27 mouse cellular contexts compared by ENCODE assay signal in the genomic region with DNA sequence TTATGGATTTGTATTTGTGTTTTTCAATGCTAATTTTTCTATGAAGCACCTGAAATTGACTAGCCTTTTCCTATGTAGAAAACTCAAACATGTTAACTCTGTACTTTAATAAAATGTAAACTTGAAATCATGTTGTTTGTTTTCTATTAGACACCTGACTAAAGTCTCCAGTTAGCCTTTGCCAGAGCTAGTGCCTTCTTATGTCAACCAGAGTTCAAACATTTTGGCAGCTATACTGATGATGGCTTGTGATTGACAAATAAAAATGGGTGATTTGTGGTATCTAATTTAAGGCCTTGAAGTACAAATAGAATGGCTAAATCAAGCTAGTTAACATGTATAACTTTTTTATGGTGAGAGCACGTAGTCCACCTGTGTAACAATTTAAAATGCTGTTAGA.
"Had no signal": no experiment of that assay in that cellular context is flagged by ENCODE, and none has a peak within 500 bp of the region (broad histone marks: within the 10 kb centered on the region; RNA-seq: fewer than 3 reads in every experiment).

No protein-coding gene starts in this region.

- H3K36me3 ChIP-seq: forebrain, embryonic 12.5 days; forebrain, embryonic 15.5 days had no signal

- H3K4me2 ChIP-seq: embryonic facial prominence, embryonic 12.5 days; embryonic facial prominence, embryonic 13.5 days; embryonic facial prominence, embryonic 15.5 days; forebrain, embryonic 12.5 days; forebrain, embryonic 13.5 days; forebrain, embryonic 15.5 days had no signal

- H3K9ac ChIP-seq: embryonic facial prominence, embryonic 12.5 days; embryonic facial prominence, embryonic 13.5 days; embryonic facial prominence, embryonic 15.5 days; forebrain, embryonic 12.5 days; forebrain, embryonic 13.5 days; forebrain, embryonic 15.5 days; forebrain, postnatal 0 days had no signal

- H3K27me3 ChIP-seq: embryonic facial prominence, embryonic 12.5 days; embryonic facial prominence, embryonic 13.5 days; embryonic facial prominence, embryonic 15.5 days; forebrain, embryonic 13.5 days; forebrain, embryonic 15.5 days had no signal

- H3K4me1 ChIP-seq: embryonic facial prominence, embryonic 12.5 days; embryonic facial prominence, embryonic 13.5 days; embryonic facial prominence, embryonic 15.5 days; forebrain, embryonic 15.5 days had no signal

- H3K4me3 ChIP-seq: embryonic facial prominence, embryonic 10.5 days; embryonic facial prominence, embryonic 12.5 days; embryonic facial prominence, embryonic 13.5 days; embryonic facial prominence, embryonic 15.5 days; erythroblast, embryonic 14.5 days; forebrain, embryonic 10.5 days; forebrain, embryonic 12.5 days; forebrain, embryonic 13.5 days; forebrain, embryonic 15.5 days; gastrocnemius, adult 2 months; heart, adult 2 months had no signal

- ATAC-seq: forebrain, embryonic 13.5 days; forebrain, embryonic 14.5 days; forebrain, embryonic 15.5 days; forebrain, embryonic 16.5 days; forebrain, postnatal 0 days had no signal

- H3K27ac ChIP-seq: embryonic facial prominence, embryonic 10.5 days; embryonic facial prominence, embryonic 12.5 days; embryonic facial prominence, embryonic 13.5 days; embryonic facial prominence, embryonic 15.5 days; forebrain, embryonic 10.5 days; forebrain, embryonic 12.5 days; forebrain, embryonic 13.5 days; forebrain, embryonic 15.5 days; gastrocnemius, adult 2 months; heart, adult 2 months had no signal

- H3K9me3 ChIP-seq: embryonic facial prominence, embryonic 10.5 days; embryonic facial prominence, embryonic 12.5 days; embryonic facial prominence, embryonic 13.5 days; embryonic facial prominence, embryonic 15.5 days; forebrain, embryonic 10.5 days; forebrain, embryonic 12.5 days; forebrain, embryonic 13.5 days; forebrain, embryonic 15.5 days had no signal

- DNase-seq: cerebellum, adult 8-10 months; cerebellum, adult 9-10 months; cerebellum, adult 9-11 months; cerebellum, postnatal 10 days; cerebellum, postnatal 14 days; cerebellum, postnatal 25 days; cerebellum, postnatal 36 days; embryo, embryonic 11 days; forebrain, postnatal 0 days; gastrocnemius, adult 2 months; gastrocnemius, postnatal 10 days; gastrocnemius, postnatal 14 days; gastrocnemius, postnatal 25 days; gastrocnemius, postnatal 36 days; heart, adult 18-20 months; heart, adult 2 months had no signal
